Mouse (Mus musculus) hindbrain, embryonic 15.5 days (tissue): ENCODE results near the gene Brd3. TPM values are rescaled to one million over a fixed set of nuclear protein-coding genes. Genes with fewer than 3 reads are reported as not detected.

Experiments
- ATAC-seq: fragments of 200-750 bp; cut with Nextera tagmentation; 2 replicates; pipeline ENCODE4 v1.8.0; 2017; ENCODE audit warnings: low read depth, moderate number of reproducible peaks, moderate TSS enrichment; ENCODE audit not compliant: low FRiP score
- H3K27ac ChIP-seq: fragments of 300-500 bp; sonication (generic); replicated peaks from 2 replicates; pipeline ENCODE4 v1.5.1; 2015; ENCODE audit warnings: mild to moderate bottlenecking, inconsistent platforms
- H3K27me3 ChIP-seq: fragments of 300-500 bp; sonication (generic); 2 replicates; pipeline ENCODE4 v1.6.1; 2015; ENCODE audit warnings: control low read depth, inconsistent platforms
- H3K36me3 ChIP-seq: fragments of 300-500 bp; sonication (generic); 2 replicates; pipeline ENCODE4 v1.6.1; 2015; ENCODE audit warnings: control low read depth, inconsistent platforms
- H3K4me1 ChIP-seq: fragments of 300-500 bp; sonication (generic); replicated peaks from 2 replicates; pipeline ENCODE4 v1.6.1; 2015; ENCODE audit warnings: control low read depth, inconsistent platforms
- H3K4me2 ChIP-seq: fragments of 300-500 bp; sonication (generic); 2 replicates; pipeline ENCODE4 v1.6.1; 2015; ENCODE audit warnings: moderate library complexity, mild to moderate bottlenecking, inconsistent platforms
- H3K4me3 ChIP-seq: fragments of 300-500 bp; sonication (generic); 2 replicates; pipeline ENCODE4 v1.5.1; 2015; ENCODE audit warnings: mild to moderate bottlenecking, inconsistent platforms
- H3K9ac ChIP-seq: fragments of 300-500 bp; sonication (generic); 2 replicates; pipeline ENCODE4 v1.6.1; 2015; ENCODE audit warnings: inconsistent platforms
- H3K9me3 ChIP-seq: fragments of 300-500 bp; sonication (generic); 2 replicates; pipeline ENCODE4 v1.6.1; 2016; ENCODE audit warnings: control low read depth, inconsistent platforms
- whole genome bisulfite sequencing: fragments of 180-500 bp; shearing (Covaris S2); methylation state at CpG from one replicate; pipeline ENCODE4 v1.1.7; 2015; 5-methylcytosine and 5-hydroxymethylcytosine counted together
- polyA plus RNA-seq: library from polyadenylated mRNA; unstranded; fragments of >200 nt; fragmentation: Nextera tagmentation; extraction: Ambion mirVana; gene quantifications from 2 replicates; pipeline ENCODE4 v1.2.1, GENCODE M21; 2015

Gene Brd3
- polyA plus RNA-seq, 1 experiment from 2014 or later, result 132 TPM

DNA sequence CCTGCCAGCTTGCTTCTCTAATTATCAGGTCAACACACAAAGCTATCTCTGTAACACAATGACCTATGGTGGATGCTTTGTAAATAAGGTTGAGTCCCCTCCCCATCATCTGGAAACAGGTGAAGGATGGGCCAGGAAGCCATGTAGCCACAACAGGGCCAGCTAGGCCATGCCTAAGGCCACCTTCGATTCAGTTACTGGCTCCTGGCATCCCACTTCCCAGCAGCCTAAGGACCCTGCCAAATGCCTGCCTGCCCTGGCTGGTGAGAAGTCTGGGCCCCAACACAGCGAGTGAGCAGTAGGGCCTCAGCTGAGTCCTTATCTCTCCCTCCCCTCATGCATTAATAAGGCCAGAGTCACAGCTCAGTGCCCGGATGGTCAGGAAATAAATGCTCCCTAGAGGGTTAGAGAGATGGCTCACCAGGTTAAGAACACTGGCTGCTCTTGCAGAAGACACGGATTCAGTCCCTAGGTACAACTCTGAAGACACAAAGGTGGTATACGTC is 89.8 kb downstream of the Brd3 start:
- H3K4me3 ChIP-seq, result no peak overlapping the region
- H3K9ac ChIP-seq, result no peak overlapping the region
- H3K36me3 ChIP-seq, result no peaks in the 10 kb centered on the region
- no peak overlapping the region for H3K4me2 ChIP-seq
- no peaks in the 10 kb centered on the region for H3K9me3 ChIP-seq
- H3K4me1 ChIP-seq, result peaks cover 74% of the 10 kb centered on the region
- no peak overlapping the region for H3K27ac ChIP-seq
- 35% methylated on average over 5 of the region's 5 CpGs for WGBS
- ATAC-seq, result no peak
- H3K27me3 ChIP-seq, result no peaks in the 10 kb centered on the region

DNA sequence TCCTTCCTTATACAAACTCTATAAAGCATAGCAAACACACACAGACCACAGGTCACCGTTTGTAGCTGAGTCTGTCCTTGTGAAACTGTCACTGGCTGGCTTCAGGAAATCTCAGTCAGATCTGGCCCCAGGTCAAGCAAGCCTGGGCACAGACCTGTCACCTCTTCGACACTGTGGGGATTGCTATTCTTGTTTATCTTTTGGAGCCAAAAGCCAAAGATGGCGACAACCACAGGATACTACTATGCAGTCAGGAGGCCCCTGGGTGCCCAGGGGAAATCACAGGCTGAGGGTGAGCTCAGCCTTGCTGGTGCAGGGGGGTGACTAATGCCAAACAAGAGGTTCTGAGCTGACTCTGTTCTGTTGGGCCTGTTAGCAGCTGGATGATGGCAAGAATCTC is 91.0 kb downstream of the Brd3 start:
- Histone ChIP-seq H3K4me2 (no peak overlapping the region), H3K4me3 (no peak overlapping the region), H3K4me1 (peaks cover 76% of the 10 kb centered on the region), H3K27ac (no peak overlapping the region), H3K36me3 (no peaks in the 10 kb centered on the region), H3K27me3 (no peaks in the 10 kb centered on the region), H3K9ac (no peak overlapping the region), H3K9me3 (no peaks in the 10 kb centered on the region)
- ATAC-seq, result no peak
- 44% methylated on average over 3 of the region's 3 CpGs for WGBS

DNA sequence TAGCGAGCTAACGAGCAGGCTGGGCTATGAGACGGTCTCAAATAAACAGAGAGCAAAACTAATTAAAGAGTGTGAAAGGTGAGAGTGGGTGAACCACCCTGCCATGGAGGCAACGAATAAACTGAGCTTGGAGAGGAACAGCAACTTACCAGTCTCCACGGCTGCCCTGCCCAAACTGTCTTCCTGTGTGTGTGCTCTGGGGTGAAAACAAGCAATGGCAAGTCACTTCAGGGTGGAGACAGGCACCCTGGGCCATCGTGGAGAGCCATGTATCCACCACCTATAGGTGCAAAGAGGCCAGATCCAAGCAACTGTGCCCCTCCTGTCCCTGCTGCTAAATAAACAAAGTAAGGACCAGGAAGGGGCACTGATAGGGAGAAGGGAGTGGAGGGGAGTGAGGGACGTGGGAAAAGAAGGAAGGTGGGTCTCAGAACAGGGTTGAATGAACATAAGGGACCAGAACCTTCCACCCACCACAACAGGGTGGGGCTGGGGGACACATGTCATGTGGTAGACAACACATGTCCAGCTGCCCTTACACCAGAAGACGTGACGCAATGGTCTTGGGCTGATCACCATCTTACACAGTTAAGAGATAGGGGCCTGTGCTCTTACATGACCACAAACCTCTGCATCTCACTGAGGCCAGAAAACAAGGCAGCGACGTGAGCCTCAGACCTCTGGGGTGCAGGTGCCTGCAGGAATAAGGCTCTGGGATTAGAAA is 92.2 kb downstream of the Brd3 start:
- Histone ChIP-seq H3K4me1 (peaks cover 71% of the 10 kb centered on the region), H3K4me2 (no peak overlapping the region), H3K27me3 (no peaks in the 10 kb centered on the region), H3K9me3 (no peaks in the 10 kb centered on the region), H3K4me3 (no peak overlapping the region), H3K9ac (no peak overlapping the region), H3K27ac (peak overlapping the region; percentile 49), H3K36me3 (no peaks in the 10 kb centered on the region)
- WGBS, result 73% methylated on average over 11 of the region's 11 CpGs
- no peak for ATAC-seq

- H3K9ac ChIP-seq, result peak overlapping the region; percentile 14; the same call in 1 of the 2 replicates
- no peak overlapping the region for H3K4me3 ChIP-seq
- 14% methylated on average over 16 of the region's 16 CpGs for WGBS
- peak overlapping the region; percentile 49 for H3K27ac ChIP-seq
- peak overlapping the region; percentile 3 for H3K4me2 ChIP-seq
- H3K4me1 ChIP-seq, result peaks cover 76% of the 10 kb centered on the region
- H3K9me3 ChIP-seq, result no peaks in the 10 kb centered on the region
- no peaks in the 10 kb centered on the region for H3K36me3 ChIP-seq
- peak; percentile 76 for ATAC-seq
- H3K27me3 ChIP-seq, result no peaks in the 10 kb centered on the region
Observed at GRCm38 (mm10) chr2:27413936-27414657, 93.4 kb downstream of the Brd3 start.

- 0 out of 2 replicates have a peak overlapping the region, but pooled peaks have one; percentile 3 for H3K4me2 ChIP-seq
- no peak overlapping the region for H3K4me3 ChIP-seq
- ATAC-seq, result no peak
- no peaks in the 10 kb centered on the region for H3K36me3 ChIP-seq
- peaks cover 71% of the 10 kb centered on the region for H3K4me1 ChIP-seq
- H3K9ac ChIP-seq, result peak overlapping the region; percentile 14; the same call in 1 of the 2 replicates
- peak overlapping the region; percentile 34; the same call in 1 of the 2 replicates for H3K27ac ChIP-seq
- no peaks in the 10 kb centered on the region for H3K27me3 ChIP-seq
- 14% methylated on average over 2 of the region's 2 CpGs for WGBS
- no peaks in the 10 kb centered on the region for H3K9me3 ChIP-seq
Observed at GRCm38 (mm10) chr2:27413582-27413935, 93.9 kb downstream of the Brd3 start.

DNA sequence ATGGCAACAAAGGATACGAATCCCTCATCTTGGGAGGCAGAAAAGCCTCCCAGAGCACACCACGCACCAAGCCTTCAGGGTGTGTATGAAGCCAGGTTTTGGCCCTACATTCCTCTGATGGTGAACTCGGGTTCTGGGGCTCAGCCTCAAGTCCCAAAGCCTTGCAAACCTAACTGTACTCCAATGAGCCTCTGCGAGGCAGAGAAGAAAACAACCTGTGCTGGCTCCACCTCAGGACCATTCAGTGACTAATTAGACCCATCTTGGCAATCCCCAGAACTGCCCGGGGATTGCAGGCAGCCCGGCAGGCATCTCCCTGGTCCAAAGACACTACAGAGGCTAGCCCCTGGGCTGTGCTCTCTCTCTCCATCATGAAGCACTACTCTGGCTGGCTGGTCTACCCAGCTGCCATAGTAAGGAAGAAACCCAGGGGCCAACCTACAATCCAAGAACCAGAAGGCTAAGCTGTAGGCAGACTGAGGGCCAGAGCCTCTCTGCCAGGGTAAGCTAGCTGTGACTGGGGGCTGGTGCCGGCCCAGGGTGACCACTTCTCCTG is 95.1 kb downstream of the Brd3 start:
- H3K4me2 ChIP-seq, result no peak overlapping the region

DNA sequence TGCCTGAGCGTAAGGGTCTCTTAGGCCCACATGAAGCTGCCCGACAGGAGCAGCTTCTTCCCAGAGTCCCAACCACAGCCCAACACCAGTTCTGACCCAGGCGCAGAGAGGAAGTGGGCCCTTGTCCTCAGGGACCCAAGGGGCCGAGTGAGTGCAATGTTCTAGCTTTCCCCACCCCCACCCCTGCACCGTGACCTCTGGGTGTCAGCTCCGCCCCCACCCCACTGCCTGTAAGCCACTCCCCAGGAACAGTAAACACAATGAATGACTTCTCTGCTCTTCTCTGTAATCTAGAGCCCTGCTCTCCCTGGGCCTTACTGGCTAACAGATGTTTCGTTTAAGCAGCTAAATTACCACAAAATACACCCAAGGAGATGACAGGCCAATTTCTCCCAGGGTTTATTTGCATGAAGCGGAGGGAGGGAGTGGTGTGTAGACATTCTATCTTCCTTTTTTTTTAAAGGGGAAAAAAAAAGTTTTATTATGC is 95.7 kb downstream of the Brd3 start:
- 17% methylated on average over 8 of the region's 8 CpGs for WGBS
- Histone ChIP-seq H3K9ac (no peak overlapping the region), H3K4me1 (peaks cover 76% of the 10 kb centered on the region), H3K4me2 (no peak overlapping the region), H3K27ac (peak overlapping the region; percentile 34), H3K36me3 (no peaks in the 10 kb centered on the region), H3K9me3 (no peaks in the 10 kb centered on the region), H3K27me3 (no peaks in the 10 kb centered on the region), H3K4me3 (no peak overlapping the region)
- ATAC-seq, result 0 out of 2 replicates have a peak, but pooled peaks have one; percentile 4

More for the DNA sequence above, 95.1 kb downstream of the Brd3 start:
- Histone ChIP-seq H3K4me1 (peaks cover 71% of the 10 kb centered on the region), H3K36me3 (no peaks in the 10 kb centered on the region), H3K9ac (no peak overlapping the region), H3K9me3 (no peaks in the 10 kb centered on the region), H3K27ac (peak overlapping the region; percentile 65), H3K27me3 (no peaks in the 10 kb centered on the region), H3K4me3 (no peak overlapping the region)
- no peak for ATAC-seq
- 15% methylated on average over 7 of the region's 7 CpGs for WGBS

DNA sequence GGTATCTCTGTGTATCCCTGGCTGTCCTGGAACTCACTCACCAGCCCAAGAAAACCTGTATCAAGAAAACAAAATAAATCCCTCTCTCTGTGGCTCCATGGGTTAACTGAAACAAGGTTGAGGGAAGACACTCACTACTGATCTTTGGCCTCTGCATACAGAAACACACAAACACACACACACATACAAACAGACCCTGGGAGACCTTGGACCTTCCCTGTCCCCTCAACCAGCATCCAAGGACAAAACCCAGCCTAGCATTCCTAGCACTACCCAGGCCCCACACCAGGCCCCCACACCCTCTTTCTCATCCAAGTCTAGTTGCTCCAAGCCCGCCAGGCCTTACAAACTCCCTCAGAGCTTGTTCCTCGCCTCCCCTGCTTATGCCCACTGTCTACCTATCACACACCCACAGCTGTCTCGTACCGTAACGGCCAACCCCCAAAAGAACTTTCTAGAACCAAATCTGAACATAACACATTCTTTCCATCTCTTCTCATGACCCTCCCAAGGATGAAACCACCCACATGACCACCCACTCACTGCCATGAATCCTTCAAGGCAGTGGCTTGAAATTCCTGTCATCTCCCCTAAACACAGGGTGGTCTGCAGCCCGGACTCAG is 96.8 kb downstream of the Brd3 start:
- Histone ChIP-seq H3K36me3 (no peaks in the 10 kb centered on the region), H3K4me3 (no peak overlapping the region), H3K9me3 (no peaks in the 10 kb centered on the region), H3K27me3 (no peaks in the 10 kb centered on the region), H3K4me2 (no peak overlapping the region), H3K27ac (no peak overlapping the region), H3K4me1 (peaks cover 68% of the 10 kb centered on the region), H3K9ac (no peak overlapping the region)
- no peak for ATAC-seq
- 82% methylated on average over 6 of the region's 6 CpGs for WGBS

GRCm38 (mm10) chr2:27408194-27408593 is 99.3 kb downstream of the Brd3 start:
- no peak overlapping the region for H3K4me2 ChIP-seq
- WGBS, result 68% methylated on average over 3 of the region's 3 CpGs
- no peak for ATAC-seq
- no peaks in the 10 kb centered on the region for H3K36me3 ChIP-seq
- H3K27ac ChIP-seq, result no peak overlapping the region
- H3K4me1 ChIP-seq, result peaks cover 61% of the 10 kb centered on the region
- no peak overlapping the region for H3K4me3 ChIP-seq
- H3K9ac ChIP-seq, result no peak overlapping the region
- H3K27me3 ChIP-seq, result no peaks in the 10 kb centered on the region
- H3K9me3 ChIP-seq, result no peaks in the 10 kb centered on the region

DNA sequence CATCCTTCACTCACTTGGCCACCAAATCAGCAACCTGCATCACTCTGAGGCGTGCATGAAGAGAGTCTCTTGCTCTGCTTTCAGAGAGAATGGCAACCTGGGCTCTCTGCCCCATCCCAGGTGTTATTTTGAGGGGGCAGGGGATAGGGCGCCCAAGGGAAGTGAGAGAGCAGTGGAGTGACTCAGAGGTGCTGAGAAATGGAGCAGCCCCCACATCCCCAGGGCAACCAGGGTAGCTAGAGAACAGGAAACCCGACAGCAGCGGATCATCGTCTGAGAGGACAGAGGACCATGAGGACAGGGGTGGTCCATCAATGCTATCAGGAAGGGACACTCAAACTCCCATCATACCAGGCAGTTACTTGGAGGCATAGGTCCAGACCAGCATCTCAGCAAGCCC is 100.5 kb downstream of the Brd3 start:
- H3K27ac ChIP-seq, result no peak overlapping the region
- H3K27me3 ChIP-seq, result no peaks in the 10 kb centered on the region
- H3K4me1 ChIP-seq, result peaks cover 48% of the 10 kb centered on the region
- no peaks in the 10 kb centered on the region for H3K9me3 ChIP-seq
- no peaks in the 10 kb centered on the region for H3K36me3 ChIP-seq
- H3K9ac ChIP-seq, result no peak overlapping the region
- ATAC-seq, result no peak
- 89% methylated on average over 5 of the region's 5 CpGs for WGBS
- H3K4me2 ChIP-seq, result no peak overlapping the region
- H3K4me3 ChIP-seq, result no peak overlapping the region

DNA sequence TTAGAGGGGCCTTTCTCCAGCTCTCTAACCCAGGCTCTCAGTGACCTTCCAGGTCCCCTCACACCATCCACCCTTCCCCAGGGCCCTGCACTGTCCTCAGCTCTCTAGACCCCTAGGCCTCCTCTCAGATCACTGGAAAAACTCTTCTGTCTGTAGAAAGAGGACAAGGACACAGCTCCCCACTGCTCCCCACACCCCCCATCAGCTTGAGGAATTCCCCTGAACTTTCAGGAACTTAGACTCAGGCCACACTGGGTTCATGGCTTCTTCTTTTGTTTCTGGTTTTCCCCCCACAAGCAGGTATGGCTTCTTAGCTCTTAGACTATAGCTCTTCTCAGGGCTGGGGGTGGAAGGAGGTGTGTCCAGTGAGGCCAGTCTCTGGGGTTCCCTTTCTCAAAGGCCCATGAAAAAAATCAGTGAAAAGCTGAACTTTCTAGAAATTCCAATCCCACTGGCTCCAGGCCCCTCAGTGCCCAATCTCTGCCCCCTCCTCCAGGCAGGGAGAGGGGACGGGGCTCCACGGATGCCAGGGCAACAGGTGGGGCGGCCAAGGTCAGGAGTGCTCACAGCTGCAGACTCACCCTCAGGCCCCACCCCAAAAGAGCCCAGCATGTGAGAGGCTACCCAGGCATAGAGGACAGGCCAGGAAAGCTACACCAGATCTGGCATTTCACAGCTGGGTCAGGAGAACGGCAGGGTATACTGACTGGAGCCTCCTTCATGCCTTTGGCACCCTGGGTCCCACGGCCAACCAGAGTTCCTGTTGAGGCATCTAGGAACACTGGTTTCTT is 102.2 kb downstream of the Brd3 start:
- no peak overlapping the region for H3K27ac ChIP-seq
- no peaks in the 10 kb centered on the region for H3K27me3 ChIP-seq
- H3K9me3 ChIP-seq, result no peaks in the 10 kb centered on the region
- no peak overlapping the region for H3K4me3 ChIP-seq
- no peak overlapping the region for H3K9ac ChIP-seq
- no peaks in the 10 kb centered on the region for H3K36me3 ChIP-seq
- no peak for ATAC-seq
- H3K4me2 ChIP-seq, result no peak overlapping the region
- 63% methylated on average over 5 of the region's 5 CpGs for WGBS
- peaks cover 41% of the 10 kb centered on the region for H3K4me1 ChIP-seq
